Mouse (Mus musculus) gastrocnemius, adult 18-20 months (tissue): Measurements from ENCODE around the gene Kcnn4. TPM values are rescaled to one million over a fixed set of nuclear protein-coding genes. Genes with fewer than 3 reads are reported as not detected.
A peak's percentile ranks its signal among the peaks of the same experiment; 100 is the strongest.

Source experiments
- DNase-seq: peaks from one replicate; pipeline ENCODE4 v3.0.0; 2021; ENCODE audit warnings: low spot score
- long read RNA-seq, 2 experiments: library from polyadenylated mRNA; stranded (forward); transcript quantifications; one replicate each; pipeline ENCODE4 v2.0.0; 2021
- total RNA-seq, 2 experiments: library from RNA; stranded (reverse); gene quantifications; 2 replicates each; pipeline ENCODE4 v1.2.3; 2021

Gene Kcnn4
- under 1 TPM; 0.46 to 0.50 TPM for total RNA-seq
- long read RNA-seq, experiment 1, partial matches to known transcripts = 0 of 1 reads
- long read RNA-seq, experiment 1, other reads (novel, unspliced or antisense) = 0 of 1 reads
- long read RNA-seq, experiment 2, partial matches to known transcripts = 0 of 2 reads
- long read RNA-seq, experiment 2, other reads (novel, unspliced or antisense) = 0 of 2 reads

GRCm38 (mm10) chr7:24369731-24370541 is at the start of gene Kcnn4:
Gene Kcnn4 (plus strand): TSS chr7:24370263.
- no peak for DNase-seq

- DNase-seq = no peak
These were observed 47.5 kb upstream of the Kcnn4 start for GRCm38 (mm10) chr7:24322593-24322992.

GRCm38 (mm10) chr7:24325197-24325596 is 44.9 kb upstream of the Kcnn4 start:
- DNase-seq = no peak

GRCm38 (mm10) chr7:24325675-24326128 is 44.4 kb upstream of the Kcnn4 start:
- no peak for DNase-seq

- DNase-seq = no peak
These were observed 43.6 kb upstream of the Kcnn4 start for GRCm38 (mm10) chr7:24326273-24327135.

- no peak for DNase-seq
These were observed 42.6 kb upstream of the Kcnn4 start for GRCm38 (mm10) chr7:24327281-24327975.

GRCm38 (mm10) chr7:24333304-24333986 is 36.6 kb upstream of the Kcnn4 start, which contains the start of gene Tescl:
Gene Tescl (minus strand): TSS chr7:24333936.
- DNase-seq = no peak

- DNase-seq = peak; percentile 56
These were observed 34.3 kb upstream of the Kcnn4 start for GRCm38 (mm10) chr7:24335699-24336309.

GRCm38 (mm10) chr7:24338241-24338640 is 31.8 kb upstream of the Kcnn4 start:
- DNase-seq = no peak

GRCm38 (mm10) chr7:24343701-24344272 is 26.3 kb upstream of the Kcnn4 start:
- DNase-seq = no peak

GRCm38 (mm10) chr7:24346444-24346843 is 23.6 kb upstream of the Kcnn4 start:
- no peak for DNase-seq

GRCm38 (mm10) chr7:24348896-24349295 is 21.2 kb upstream of the Kcnn4 start, which contains the start of gene Lypd5:
Gene Lypd5 (plus strand): TSS chr7:24349196.
- no peak for DNase-seq

GRCm38 (mm10) chr7:24355646-24356045 is 14.4 kb upstream of the Kcnn4 start:
- no peak for DNase-seq

- no peak for DNase-seq
These were observed 14.0 kb upstream of the Kcnn4 start for GRCm38 (mm10) chr7:24356081-24356480.

- DNase-seq = no peak
These were observed 12.2 kb upstream of the Kcnn4 start for GRCm38 (mm10) chr7:24357899-24358298.

- no peak for DNase-seq
These were observed 10.8 kb upstream of the Kcnn4 start for GRCm38 (mm10) chr7:24359269-24359668.

GRCm38 (mm10) chr7:24361001-24361400 is 9.1 kb upstream of the Kcnn4 start:
- DNase-seq = no peak

- DNase-seq = no peak
These were observed 6.8 kb upstream of the Kcnn4 start for GRCm38 (mm10) chr7:24363228-24363627.

GRCm38 (mm10) chr7:24364827-24365226 is 5.2 kb upstream of the Kcnn4 start:
- DNase-seq = peak; percentile 79
